Comparison of ENCODE assay signal across 13 mouse cellular contexts in genomic region chr15:19778651-19779050, GRCm38 (mm10).
"Had no signal": no experiment of that assay in that cellular context is flagged by ENCODE, and none has a peak within 500 bp of the region (broad histone marks: within the 10 kb centered on the region; RNA-seq: fewer than 3 reads in every experiment).

No protein-coding gene starts in this region.

- DNase-seq: kidney, adult 18-20 months; kidney, adult 9 months; kidney, postnatal 14 days; kidney, postnatal 4 days; layer of hippocampus, postnatal 36 days; left cerebral cortex, postnatal 4 days; lung, adult 18-20 months; lung, postnatal 10 days; lung, postnatal 36 days; thymus, adult 2 months; thymus, postnatal 14 days; thymus, postnatal 4 days had no signal

- ATAC-seq: midbrain, embryonic 15.5 days had no signal
